Mouse (Mus musculus) liver, adult 2 months (tissue): Measurements from ENCODE around the gene Vasn.

Source experiments
- CTCF ChIP-seq: fragments of 200-500 bp; IDR thresholded peaks from 2 replicates; pipeline ENCODE4 v1.5.1; 2011; ENCODE audit warnings: low read depth, low read length, control low read depth
- POLR2A ChIP-seq: fragments of 200-500 bp; IDR thresholded peaks from 2 replicates; pipeline ENCODE4 v1.6.1; 2011; ENCODE audit warnings: low read length, control low read depth; ENCODE audit not compliant: insufficient read depth; ENCODE audit errors: extremely low read depth

- TF ChIP-seq CTCF = no peak
- TF ChIP-seq POLR2A = no peak
These were observed 19.1 kb downstream of the Vasn start for GRCm38 (mm10) chr16:4658781-4659245.
